19 mouse cellular contexts compared by ENCODE assay signal in genomic region chr3:78635386-78635785, GRCm38 (mm10).
DNase-seq lines count a peak whose midpoint lies in the region; ATAC-seq and TF ChIP-seq lines count a peak whose summit lies in the region.
"Had no signal": no experiment of that assay in that cellular context is flagged by ENCODE, and none has a peak within 500 bp of the region (broad histone marks: within the 10 kb centered on the region; RNA-seq: fewer than 3 reads in every experiment).

No protein-coding gene starts in this region.

- 49% methylated on average over 4 of the region's 4 CpGs for WGBS in heart, embryonic 11.5 days (ENCODE audit: insufficient replicate concordance)
- 38% methylated on average over 4 of the region's 4 CpGs for WGBS in hindbrain, embryonic 15.5 days
- 47% methylated on average over 4 of the region's 4 CpGs for WGBS in hindbrain, embryonic 12.5 days
- 33% methylated on average over 4 of the region's 4 CpGs for WGBS in midbrain, postnatal 0 days
- 57% methylated on average over 4 of the region's 4 CpGs for WGBS in midbrain, embryonic 11.5 days

- no peak overlapping the region for H3K9ac ChIP-seq in heart, embryonic 11.5 days (ENCODE audit: low read depth, low read length)
- no peak overlapping the region for H3K9ac ChIP-seq in hindbrain, embryonic 15.5 days
- no peak overlapping the region for H3K9ac ChIP-seq in hindbrain, embryonic 12.5 days
- H3K9ac ChIP-seq in midbrain, postnatal 0 days (replicated peaks; ENCODE audit: low read length, poor library complexity, severe bottlenecking): no peak overlapping the region
- H3K9ac ChIP-seq in midbrain, embryonic 11.5 days (ENCODE audit: low read length): no peak overlapping the region
- H3K9ac ChIP-seq: forebrain, embryonic 12.5 days; limb, embryonic 12.5 days; liver, embryonic 15.5 days; neural tube, embryonic 13.5 days had no signal

- intact Hi-C loops in left cerebral cortex, postnatal 4 days (cut with DNase I): no loop called here

- no peaks in the 10 kb centered on the region for H3K36me3 ChIP-seq in heart, embryonic 11.5 days (ENCODE audit: control insufficient read depth, insufficient read depth, low read length)
- no peaks in the 10 kb centered on the region for H3K36me3 ChIP-seq in hindbrain, embryonic 15.5 days
- no peaks in the 10 kb centered on the region for H3K36me3 ChIP-seq in hindbrain, embryonic 12.5 days
- H3K36me3 ChIP-seq in midbrain, postnatal 0 days (ENCODE audit: insufficient read depth, low read length): no peaks in the 10 kb centered on the region
- H3K36me3 ChIP-seq in midbrain, embryonic 11.5 days (ENCODE audit: control insufficient read depth, insufficient read depth, low read length): no peaks in the 10 kb centered on the region
- H3K36me3 ChIP-seq: forebrain, embryonic 12.5 days; limb, embryonic 12.5 days; liver, embryonic 15.5 days; neural tube, embryonic 13.5 days had no signal

- H3K4me1 ChIP-seq in heart, embryonic 11.5 days (ENCODE audit: control insufficient read depth, insufficient read depth, low read length): no peaks in the 10 kb centered on the region
- H3K4me1 ChIP-seq in hindbrain, embryonic 15.5 days (replicated peaks): no peaks in the 10 kb centered on the region
- H3K4me1 ChIP-seq in hindbrain, embryonic 12.5 days: no peaks in the 10 kb centered on the region
- no peaks in the 10 kb centered on the region; the same call in 1 of the 2 replicates for H3K4me1 ChIP-seq in midbrain, postnatal 0 days (ENCODE audit: insufficient read depth, low read length)
- no peaks in the 10 kb centered on the region for H3K4me1 ChIP-seq in midbrain, embryonic 11.5 days (ENCODE audit: control insufficient read depth, insufficient read depth, low read length)
- H3K4me1 ChIP-seq: forebrain, embryonic 12.5 days; limb, embryonic 12.5 days; liver, embryonic 15.5 days; neural tube, embryonic 13.5 days had no signal

- no peak overlapping the region for H3K4me2 ChIP-seq in heart, embryonic 11.5 days
- H3K4me2 ChIP-seq in hindbrain, embryonic 15.5 days: no peak overlapping the region
- H3K4me2 ChIP-seq in hindbrain, embryonic 12.5 days (replicated peaks): no peak overlapping the region
- H3K4me2 ChIP-seq in midbrain, postnatal 0 days (ENCODE audit: low read depth, low read length, poor library complexity, severe bottlenecking): no peak overlapping the region
- H3K4me2 ChIP-seq in midbrain, embryonic 11.5 days: no peak overlapping the region
- H3K4me2 ChIP-seq: forebrain, embryonic 12.5 days; limb, embryonic 12.5 days; liver, embryonic 15.5 days; neural tube, embryonic 13.5 days had no signal

- no peak overlapping the region for H3K27ac ChIP-seq in heart, embryonic 11.5 days (ENCODE audit: low read depth, low read length)
- H3K27ac ChIP-seq in hindbrain, embryonic 15.5 days (replicated peaks): no peak overlapping the region
- no peak overlapping the region for H3K27ac ChIP-seq in hindbrain, embryonic 12.5 days
- no peak overlapping the region for H3K27ac ChIP-seq in midbrain, postnatal 0 days (ENCODE audit: low read depth, low read length)
- H3K27ac ChIP-seq in midbrain, embryonic 11.5 days (ENCODE audit: low read depth, low read length): no peak overlapping the region
- H3K27ac ChIP-seq: forebrain, embryonic 12.5 days; gastrocnemius, adult 2 months; limb, embryonic 12.5 days; liver, embryonic 15.5 days; neural tube, embryonic 13.5 days had no signal

- peaks cover 7% of the 10 kb centered on the region for H3K9me3 ChIP-seq in heart, embryonic 11.5 days (replicated peaks; ENCODE audit: control insufficient read depth, low read length)
- H3K9me3 ChIP-seq in hindbrain, embryonic 15.5 days: 0 out of 2 replicates have a peak, but pooled peaks cover 5% of the 10 kb centered on the region
- 0 out of 2 replicates have a peak, but pooled peaks cover 7% of the 10 kb centered on the region for H3K9me3 ChIP-seq in hindbrain, embryonic 12.5 days (replicated peaks)
- H3K9me3 ChIP-seq in midbrain, postnatal 0 days (ENCODE audit: low read length): peaks cover 10% of the 10 kb centered on the region; the same call in 1 of the 2 replicates
- peaks cover 2% of the 10 kb centered on the region; the same call in 1 of the 2 replicates for H3K9me3 ChIP-seq in midbrain, embryonic 11.5 days (ENCODE audit: control insufficient read depth, low read length)
- H3K9me3 ChIP-seq: liver, embryonic 15.5 days; neural tube, embryonic 13.5 days had no signal

- DNase-seq in heart, adult 11 months: peak; percentile 83
- peak; percentile 1 for DNase-seq in left cerebral cortex, postnatal 4 days
- no peak for DNase-seq in left cerebral cortex, adult 11 months (ENCODE audit: low spot score)
- DNase-seq in midbrain, postnatal 0 days (ENCODE audit: low spot score): peak; percentile 47
- DNase-seq in midbrain, embryonic 11.5 days (ENCODE audit: low spot score, missing footprints): no peak
- DNase-seq: adrenal gland, postnatal 25 days; cerebellum, adult 2 months; cerebellum, postnatal 36 days; gastrocnemius, adult 2 months; lung, postnatal 4 days; right cerebral cortex, adult 18-20 months had no signal

- ATAC-seq in heart, embryonic 11.5 days (replicated peaks; ENCODE audit: insufficient number of reproducible peaks, low FRiP score, low TSS enrichment): no peak
- 0 out of 2 replicates have a peak, but pooled peaks have one; percentile 65 for ATAC-seq in hindbrain, embryonic 15.5 days (ENCODE audit: low FRiP score, low read depth)
- ATAC-seq in hindbrain, embryonic 12.5 days (ENCODE audit: low FRiP score): no peak
- no peak for ATAC-seq in midbrain, postnatal 0 days (ENCODE audit: low FRiP score)
- no peak for ATAC-seq in midbrain, embryonic 11.5 days (ENCODE audit: low FRiP score)
- ATAC-seq: CD4-positive, CD25-positive, alpha-beta regulatory T cell, adult 4 months had no signal

- TF ChIP-seq CTCF in midbrain, postnatal 0 days (IDR thresholded peaks at IDR 0.05): no peak

- H3K4me3 ChIP-seq in heart, embryonic 11.5 days (ENCODE audit: low read depth, low read length): no peak overlapping the region
- no peak overlapping the region for H3K4me3 ChIP-seq in hindbrain, embryonic 15.5 days
- no peak overlapping the region for H3K4me3 ChIP-seq in hindbrain, embryonic 12.5 days
- H3K4me3 ChIP-seq in midbrain, postnatal 0 days (ENCODE audit: low read depth, low read length): no peak overlapping the region
- H3K4me3 ChIP-seq in midbrain, embryonic 11.5 days (ENCODE audit: low read depth, low read length): no peak overlapping the region
- H3K4me3 ChIP-seq: forebrain, embryonic 12.5 days; gastrocnemius, adult 2 months; limb, embryonic 12.5 days; liver, embryonic 15.5 days; neural tube, embryonic 13.5 days had no signal

- no peaks in the 10 kb centered on the region for H3K27me3 ChIP-seq in heart, embryonic 11.5 days (ENCODE audit: control insufficient read depth, insufficient read depth, low read length)
- no peaks in the 10 kb centered on the region for H3K27me3 ChIP-seq in hindbrain, embryonic 15.5 days
- no peaks in the 10 kb centered on the region for H3K27me3 ChIP-seq in hindbrain, embryonic 12.5 days
- H3K27me3 ChIP-seq in midbrain, postnatal 0 days (ENCODE audit: insufficient read depth, low read length): no peaks in the 10 kb centered on the region
- no peaks in the 10 kb centered on the region for H3K27me3 ChIP-seq in midbrain, embryonic 11.5 days (ENCODE audit: control insufficient read depth, insufficient read depth, low read length)
- H3K27me3 ChIP-seq: forebrain, embryonic 12.5 days; limb, embryonic 12.5 days; liver, embryonic 15.5 days; neural tube, embryonic 13.5 days had no signal

Comparison
In these comparisons a context has a peak if more than half of its experiments do, and no peak if none do; other contexts are left out.
1. DNase-seq: peak in heart, adult 11 months (single experiment), left cerebral cortex, postnatal 4 days (single experiment) and midbrain, postnatal 0 days (single experiment); none in left cerebral cortex, adult 11 months (single experiment) and midbrain, embryonic 11.5 days (single experiment).